Mouse (Mus musculus) 3T3-L1 (cell line): ENCODE results near the gene Gm11213.

Source experiments
- DNase-seq: peaks from one replicate; pipeline ENCODE4 v3.0.0-alpha.2; 2015; ENCODE audit warnings: low read depth, low spot score

The Gm11213 gene

GRCm38 (mm10) chr4:63580078-63580477, 25.0 kb downstream of the Gm11213 start:
- no peak for DNase-seq

GRCm38 (mm10) chr4:63579649-63580048, 25.4 kb downstream of the Gm11213 start:
- no peak for DNase-seq

GRCm38 (mm10) chr4:63572621-63573020, 32.4 kb downstream of the Gm11213 start:
- DNase-seq, result no peak

- no peak for DNase-seq
Observed at GRCm38 (mm10) chr4:63570208-63570781, 34.8 kb downstream of the Gm11213 start.

- DNase-seq, result no peak
Observed at GRCm38 (mm10) chr4:63569322-63569721, 35.7 kb downstream of the Gm11213 start.

GRCm38 (mm10) chr4:63567712-63568390, 37.2 kb downstream of the Gm11213 start:
- DNase-seq, result no peak

- no peak for DNase-seq
Observed at GRCm38 (mm10) chr4:63562742-63563141, 42.3 kb downstream of the Gm11213 start.

GRCm38 (mm10) chr4:63561861-63562675, 43.0 kb downstream of the Gm11213 start:
- no peak for DNase-seq

- DNase-seq, result peak; percentile 35
Observed at GRCm38 (mm10) chr4:63560079-63560478, 45.0 kb downstream of the Gm11213 start.

- peak; percentile 27 for DNase-seq
Observed at GRCm38 (mm10) chr4:63559127-63559697, 45.8 kb downstream of the Gm11213 start.

- DNase-seq, result peak; percentile 64
Observed at GRCm38 (mm10) chr4:63558407-63559081, 46.5 kb downstream of the Gm11213 start, which contains the start of gene Tmem268. Gene Tmem268 (plus strand): TSS chr4:63558781.

- no peak for DNase-seq
Observed at GRCm38 (mm10) chr4:63557124-63558059, 47.7 kb downstream of the Gm11213 start.

- DNase-seq, result no peak
Observed at GRCm38 (mm10) chr4:63556665-63557064, 48.4 kb downstream of the Gm11213 start.

GRCm38 (mm10) chr4:63555111-63555510, 50.0 kb downstream of the Gm11213 start:
- DNase-seq, result no peak

- DNase-seq, result no peak
Observed at GRCm38 (mm10) chr4:63554616-63555015, 50.4 kb downstream of the Gm11213 start.

- no peak for DNase-seq
Observed at GRCm38 (mm10) chr4:63553789-63554576, 51.1 kb downstream of the Gm11213 start.

GRCm38 (mm10) chr4:63552865-63553264, 52.2 kb downstream of the Gm11213 start:
- DNase-seq, result no peak

- DNase-seq, result no peak
Observed at GRCm38 (mm10) chr4:63550908-63551307, 54.2 kb downstream of the Gm11213 start.

GRCm38 (mm10) chr4:63548491-63548890, 56.6 kb downstream of the Gm11213 start:
- DNase-seq, result no peak

- peak; percentile 64 for DNase-seq
Observed at GRCm38 (mm10) chr4:63547799-63548198, 57.3 kb downstream of the Gm11213 start.
